Mouse (Mus musculus): ENCODE measurements around the gene 2410131K14Rik.

The 2410131K14Rik gene

GRCm38 (mm10) chr5:118261181-118261580 is 16.2 kb downstream of the 2410131K14Rik start:
- no peak for DNase-seq (ENCODE audit: low spot score)

GRCm38 (mm10) chr5:118262418-118262817 is 17.4 kb downstream of the 2410131K14Rik start:
- DNase-seq (ENCODE audit: low spot score) = no peak

- no peak for DNase-seq (ENCODE audit: low spot score)
Observed at GRCm38 (mm10) chr5:118264279-118264678, 19.3 kb downstream of the 2410131K14Rik start.

GRCm38 (mm10) chr5:118265366-118265765 is 20.3 kb downstream of the 2410131K14Rik start:
- DNase-seq (ENCODE audit: low spot score) = no peak

GRCm38 (mm10) chr5:118266309-118266708 is 21.3 kb downstream of the 2410131K14Rik start:
- DNase-seq (ENCODE audit: low spot score) = no peak

- DNase-seq (ENCODE audit: low spot score) = peak; percentile 95
Observed at GRCm38 (mm10) chr5:118268987-118269386, 24.0 kb downstream of the 2410131K14Rik start.

- no peak for DNase-seq (ENCODE audit: low spot score)
Observed at GRCm38 (mm10) chr5:118271449-118272110, 26.6 kb downstream of the 2410131K14Rik start.

- DNase-seq (ENCODE audit: low spot score) = no peak
Observed at GRCm38 (mm10) chr5:118273446-118273845, 28.4 kb downstream of the 2410131K14Rik start.

GRCm38 (mm10) chr5:118274546-118274945 is 29.5 kb downstream of the 2410131K14Rik start:
- no peak for DNase-seq (ENCODE audit: low spot score)

- no peak for DNase-seq (ENCODE audit: low spot score)
Observed at GRCm38 (mm10) chr5:118276281-118276680, 31.3 kb downstream of the 2410131K14Rik start.

GRCm38 (mm10) chr5:118276711-118277110 is 31.7 kb downstream of the 2410131K14Rik start:
- peak; percentile 47 for DNase-seq (ENCODE audit: low spot score)

- DNase-seq (ENCODE audit: low spot score) = no peak
Observed at GRCm38 (mm10) chr5:118277741-118278495, 32.9 kb downstream of the 2410131K14Rik start.

- no peak for DNase-seq (ENCODE audit: low spot score)
Observed at GRCm38 (mm10) chr5:118291453-118291852, 46.4 kb downstream of the 2410131K14Rik start.

- no peak for DNase-seq (ENCODE audit: low spot score)
Observed at GRCm38 (mm10) chr5:118292476-118292875, 47.4 kb downstream of the 2410131K14Rik start.

- peak; percentile 52 for DNase-seq (ENCODE audit: low spot score)
Observed at GRCm38 (mm10) chr5:118294086-118294864, 49.2 kb downstream of the 2410131K14Rik start.

- DNase-seq (ENCODE audit: low spot score) = no peak
Observed at GRCm38 (mm10) chr5:118294865-118295258, 49.8 kb downstream of the 2410131K14Rik start.

GRCm38 (mm10) chr5:118297338-118297746 is 52.3 kb downstream of the 2410131K14Rik start:
- no peak for DNase-seq (ENCODE audit: low spot score)

GRCm38 (mm10) chr5:118299720-118300400 is 54.8 kb downstream of the 2410131K14Rik start:
- no peak for DNase-seq (ENCODE audit: low spot score)

GRCm38 (mm10) chr5:118302466-118303155 is 57.6 kb downstream of the 2410131K14Rik start:
- no peak for DNase-seq (ENCODE audit: low spot score)

- DNase-seq (ENCODE audit: low spot score) = no peak
Observed at GRCm38 (mm10) chr5:118304970-118305618, 60.1 kb downstream of the 2410131K14Rik start.

GRCm38 (mm10) chr5:118310389-118310788 is 65.4 kb downstream of the 2410131K14Rik start:
- no peak for DNase-seq (ENCODE audit: low spot score)
